Mouse (Mus musculus): Measurements from ENCODE around the gene Sync. TPM values are rescaled to one million over a fixed set of nuclear protein-coding genes. Genes with fewer than 3 reads are reported as not detected.

Sync gene
- total and polyA plus RNA-seq, 3 experiments = 0.16 TPM; not detected in 2

DNA sequence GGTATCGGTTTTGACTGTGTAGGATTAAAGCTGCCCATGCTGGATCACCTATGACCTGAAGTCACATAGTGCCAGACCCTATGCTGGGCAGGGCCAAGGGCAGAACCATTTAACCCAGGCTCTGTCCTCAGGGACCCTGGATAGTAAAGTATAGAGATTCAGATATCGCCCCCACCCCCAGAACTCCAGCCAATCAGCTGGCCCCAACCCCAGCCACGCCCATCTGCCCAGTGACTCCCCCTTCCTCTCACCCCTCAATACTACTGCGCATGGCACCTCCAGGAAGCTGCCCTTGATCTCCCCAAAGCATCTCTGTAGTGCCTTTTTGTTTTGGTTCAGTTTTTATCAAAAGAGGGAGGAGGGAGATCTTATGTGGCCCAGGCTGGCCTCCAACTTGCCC lies 44.7 kb upstream of the Sync start:
- no peak for DNase-seq (ENCODE audit: extremely low read depth)
- no peaks in the 10 kb centered on the region for H3K79me2 ChIP-seq (replicated peaks; ENCODE audit: control insufficient read depth, extremely low read depth, insufficient read depth, poor library complexity, severe bottlenecking)
- TF ChIP-seq CHD1 (IDR thresholded peaks at IDR 0.05; ENCODE audit: low read depth, low read length) (no peak), POLR2AphosphoS2 (IDR thresholded peaks at IDR 0.05; ENCODE audit: low read depth, low read length) (no peak), IRF4 (IDR thresholded peaks at IDR 0.05; ENCODE audit: low read depth, low read length) (no peak), SMC3 (IDR thresholded peaks at IDR 0.05; ENCODE audit: low read depth, low read length) (no peak), ZNF384 (IDR thresholded peaks at IDR 0.05; ENCODE audit: low read depth, low read length) (no peak), ZC3H11A (IDR thresholded peaks at IDR 0.05; ENCODE audit: low read depth, low read length) (no peak), ELF1 (IDR thresholded peaks at IDR 0.05; ENCODE audit: low read depth, low read length) (no peak), BHLHE40 (IDR thresholded peaks at IDR 0.05; ENCODE audit: low read depth, low read length) (no peak), SIN3A (IDR thresholded peaks at IDR 0.05; ENCODE audit: low read length) (no peak), ETS1 (conservative IDR thresholded peaks at IDR 0.05; ENCODE audit: low read depth, low read length) (no peak), TCF12 (IDR thresholded peaks at IDR 0.05; ENCODE audit: low read depth, low read length) (no peak), JUN (IDR thresholded peaks at IDR 0.05; ENCODE audit: insufficient read depth, low read depth, low read length) (no peak), GABPA (IDR thresholded peaks at IDR 0.05; ENCODE audit: insufficient replicate concordance, low read depth, low read length) (no peak), MXI1 (IDR thresholded peaks at IDR 0.05; ENCODE audit: low read depth, low read length) (no peak)
- in situ Hi-C loops (cut with MboI; ENCODE audit: low pct_ligation_motif_present, low pct_unique_long_range_greater_than_20kb, low sequenced_read_pairs) = no loop called here
- peaks cover 9 to 35% of the 10 kb centered on the region in 2 experiments for H3K4me1 ChIP-seq (ENCODE audit: control insufficient read depth in 1 of 2, insufficient read depth in 2 of 2)
- dilution Hi-C loops (cut with MboI; ENCODE audit: extremely low pct_ligation_motif_present, extremely low pct_unique_long_range_greater_than_20kb, low sequenced_read_pairs) = no loop called here
- no peak overlapping the region for H3K27ac ChIP-seq (ENCODE audit: insufficient read depth, low read depth)
- H3K9ac ChIP-seq (ENCODE audit: insufficient read depth, low read depth) = no peak overlapping the region
- no peak overlapping the region for H3K4me3 ChIP-seq (replicated peaks in 1 of 3; ENCODE audit: low read depth in 2 of 3, low read length in 2 of 3, poor library complexity in 1 of 3)
- H3K4me2 ChIP-seq (ENCODE audit: insufficient read depth, low read depth, poor library complexity, severe bottlenecking) = no peak overlapping the region
- H3K9me3 ChIP-seq (replicated peaks; ENCODE audit: low read length) = no peaks in the 10 kb centered on the region
- H3K27me3 ChIP-seq (replicated peaks) = peaks cover 35% of the 10 kb centered on the region
- H3K36me3 ChIP-seq (replicated peaks in 1 of 2; ENCODE audit: control insufficient read depth in 1 of 2, insufficient read depth in 1 of 2, low read length in 1 of 2) = no peaks in the 10 kb centered on the region

DNA sequence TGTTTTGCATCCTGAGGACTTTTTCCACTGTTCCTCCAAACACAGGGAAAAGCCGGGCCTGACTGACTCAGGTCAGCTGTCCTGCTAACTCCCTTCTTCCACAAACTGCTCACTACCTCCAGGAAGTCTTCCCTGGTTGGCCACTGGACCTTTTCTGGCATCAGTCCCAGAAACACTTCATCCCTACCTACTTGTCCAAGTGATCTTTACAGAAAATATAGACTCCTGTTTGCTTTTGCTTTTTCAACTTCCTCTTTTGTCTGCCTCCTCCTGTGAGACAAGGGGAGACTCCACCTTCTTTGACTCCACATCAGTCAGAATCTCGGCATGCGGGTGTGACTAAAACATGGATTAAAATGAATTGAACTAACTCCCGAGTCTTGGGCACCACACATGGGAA lies 42.6 kb upstream of the Sync start:
- peaks cover 5 to 30% of the 10 kb centered on the region in 2 experiments; a peak in 3 of 4 replicates for H3K4me1 ChIP-seq (ENCODE audit: control insufficient read depth in 1 of 2, insufficient read depth in 2 of 2)
- H3K4me3 ChIP-seq (replicated peaks in 1 of 3; ENCODE audit: low read depth in 2 of 3, low read length in 2 of 3, poor library complexity in 1 of 3) = no peak overlapping the region
- no peak overlapping the region for H3K9ac ChIP-seq (ENCODE audit: insufficient read depth, low read depth)
- dilution Hi-C loops (cut with MboI; ENCODE audit: extremely low pct_ligation_motif_present, extremely low pct_unique_long_range_greater_than_20kb, low sequenced_read_pairs) = no loop called here
- no peaks in the 10 kb centered on the region for H3K9me3 ChIP-seq (replicated peaks; ENCODE audit: low read length)
- TF ChIP-seq TCF12 (IDR thresholded peaks at IDR 0.05; ENCODE audit: low read depth, low read length) (no peak), JUN (IDR thresholded peaks at IDR 0.05; ENCODE audit: insufficient read depth, low read depth, low read length) (no peak), POLR2A (IDR thresholded peaks at IDR 0.05; ENCODE audit: low read depth, low read length) (no peak), USF1 (IDR thresholded peaks at IDR 0.05; ENCODE audit: low read depth, low read length) (no peak), ELF1 (IDR thresholded peaks at IDR 0.05; ENCODE audit: low read depth, low read length) (no peak), ETS1 (conservative IDR thresholded peaks at IDR 0.05; ENCODE audit: low read depth, low read length) (no peak), MEF2A (IDR thresholded peaks at IDR 0.05; ENCODE audit: borderline replicate concordance, low read depth, low read length) (no peak), HCFC1 (IDR thresholded peaks at IDR 0.05; ENCODE audit: low read depth, low read length) (no peak), CHD1 (IDR thresholded peaks at IDR 0.05; ENCODE audit: low read depth, low read length) (no peak)
- H3K27ac ChIP-seq (ENCODE audit: insufficient read depth, low read depth) = no peak overlapping the region
- DNase-seq (ENCODE audit: extremely low read depth) = no peak
- no peaks in the 10 kb centered on the region for H3K79me2 ChIP-seq (replicated peaks; ENCODE audit: control insufficient read depth, extremely low read depth, insufficient read depth, poor library complexity, severe bottlenecking)
- H3K36me3 ChIP-seq (replicated peaks in 1 of 2; ENCODE audit: control insufficient read depth in 1 of 2, insufficient read depth in 1 of 2, low read length in 1 of 2) = no peaks in the 10 kb centered on the region
- H3K27me3 ChIP-seq (replicated peaks) = peaks cover 44% of the 10 kb centered on the region
- in situ Hi-C loops (cut with MboI; ENCODE audit: low pct_ligation_motif_present, low pct_unique_long_range_greater_than_20kb, low sequenced_read_pairs) = no loop called here
- H3K4me2 ChIP-seq (ENCODE audit: insufficient read depth, low read depth, poor library complexity, severe bottlenecking) = no peak overlapping the region

Measured in CH12.LX (cell line).